Mouse (Mus musculus) stomach, embryonic 15.5 days (tissue): ENCODE data around the gene Smim24. TPM values are rescaled to one million over a fixed set of nuclear protein-coding genes. Genes with fewer than 3 reads are reported as not detected.
A peak's percentile ranks its signal among the peaks of the same experiment; 100 is the strongest.

Source experiments
- ATAC-seq: fragments of 200-750 bp; cut with Nextera tagmentation; 2 replicates; pipeline ENCODE4 v1.8.0; 2017; ENCODE audit warnings: low read depth, moderate number of reproducible peaks, moderate TSS enrichment; ENCODE audit not compliant: insufficient read depth, low FRiP score
- H3K27ac ChIP-seq: fragments of 300-500 bp; sonication (generic); 2 replicates; pipeline ENCODE4 v1.5.1; 2015; ENCODE audit warnings: mild to moderate bottlenecking, inconsistent platforms
- H3K27me3 ChIP-seq: fragments of 300-500 bp; sonication (generic); replicated peaks from 2 replicates; pipeline ENCODE4 v1.6.1; 2015; ENCODE audit warnings: inconsistent platforms
- H3K36me3 ChIP-seq: fragments of 300-500 bp; sonication (generic); 2 replicates; pipeline ENCODE4 v1.6.1; 2015; ENCODE audit warnings: inconsistent platforms
- H3K4me1 ChIP-seq: fragments of 300-500 bp; sonication (generic); 2 replicates; pipeline ENCODE4 v1.6.1; 2015; ENCODE audit warnings: inconsistent platforms
- H3K4me2 ChIP-seq: fragments of 300-500 bp; sonication (generic); 2 replicates; pipeline ENCODE4 v1.6.1; 2015; ENCODE audit warnings: mild to moderate bottlenecking, inconsistent platforms
- H3K4me3 ChIP-seq: fragments of 300-500 bp; sonication (generic); replicated peaks from 2 replicates; pipeline ENCODE4 v1.5.1; 2015; ENCODE audit warnings: inconsistent platforms
- H3K9ac ChIP-seq: fragments of 300-500 bp; sonication (generic); 2 replicates; pipeline ENCODE4 v1.6.1; 2015; ENCODE audit warnings: inconsistent platforms
- H3K9me3 ChIP-seq: fragments of 300-500 bp; sonication (generic); 2 replicates; pipeline ENCODE4 v1.6.1; 2016; ENCODE audit warnings: inconsistent platforms
- WGBS: fragments of 180-500 bp; shearing (Covaris S2); methylation state at CpG from one replicate; pipeline ENCODE4 v1.1.7; 2015; 5-methylcytosine and 5-hydroxymethylcytosine counted together
- polyA plus RNA-seq: library from polyadenylated mRNA; unstranded; fragments of >200 nt; fragmentation: Nextera tagmentation; extraction: Ambion mirVana; gene quantifications from 2 replicates; pipeline ENCODE4 v1.2.1, GENCODE M21; 2015

The Smim24 gene
- polyA plus RNA-seq, 1 experiment from 2014 or later = 59.5 TPM

DNA sequence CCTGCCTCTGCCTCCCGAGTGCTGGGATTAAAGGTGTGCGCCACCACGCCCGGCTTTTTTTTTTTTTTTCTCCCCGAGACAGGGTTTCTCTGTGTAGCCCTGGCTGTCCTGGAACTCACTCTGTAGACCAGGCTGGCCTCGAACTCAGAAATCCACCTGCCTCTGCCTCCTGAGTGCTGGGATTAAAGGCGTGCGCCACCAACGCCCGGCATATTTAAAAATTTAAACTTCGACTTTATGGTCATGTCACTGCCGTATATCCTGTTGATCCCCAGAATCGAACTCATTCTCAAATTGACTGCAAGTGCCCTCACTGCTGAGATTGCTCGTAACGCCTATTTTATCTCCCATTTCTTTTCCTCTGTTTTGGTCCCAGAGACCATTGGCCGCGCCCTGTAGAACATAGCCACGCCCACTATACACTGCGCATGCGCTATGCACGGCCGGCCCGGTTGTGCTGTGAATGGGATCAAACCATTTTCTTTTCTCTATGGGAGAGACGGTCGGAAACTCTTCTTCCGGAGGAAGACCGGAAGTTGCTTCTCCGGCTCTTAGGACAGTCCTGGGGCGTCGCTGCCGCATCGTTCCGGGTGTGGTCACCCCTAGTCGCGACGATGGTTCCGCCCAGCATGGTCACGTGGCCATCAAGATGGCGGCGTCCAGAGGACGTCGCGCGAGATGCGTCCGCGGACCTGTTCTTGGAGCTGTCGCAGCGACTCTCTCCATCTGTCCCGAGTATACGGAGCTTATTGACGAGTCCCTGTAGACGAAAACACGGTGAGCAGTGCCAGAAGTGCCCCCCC is 8.8 kb upstream of the Smim24 start, which contains the start of the genes Dohh and Gm48551:
Dohh (plus strand) TSS at position 627 of the 803 bp plus-strand sequence.
Gm48551 (plus strand) TSS at position 665 of the 803 bp plus-strand sequence.
- Histone ChIP-seq H3K36me3 (peaks cover 27% of the 10 kb centered on the region; the same call in 1 of the 2 replicates), H3K4me3 (peak within 1 kb of the TSS; percentile 73), H3K4me1 (peaks cover 9% of the 10 kb centered on the region), H3K27ac (peak within 1 kb of the TSS; percentile 68), H3K4me2 (peak within 1 kb of the TSS; percentile 79), H3K27me3 (no peaks in the 10 kb centered on the region), H3K9ac (peak within 1 kb of the TSS; percentile 59), H3K9me3 (no peaks in the 10 kb centered on the region)
- peak; percentile 91 for ATAC-seq
- WGBS = 7% methylated on average over 54 of the region's 54 CpGs

GRCm38 (mm10) chr10:81384605-81384982 is 8.3 kb upstream of the Smim24 start:
- Histone ChIP-seq H3K27me3 (no peaks in the 10 kb centered on the region), H3K9ac (peak overlapping the region; percentile 59), H3K4me3 (peak overlapping the region; percentile 73), H3K27ac (peak overlapping the region; percentile 68), H3K4me1 (peaks cover 9% of the 10 kb centered on the region), H3K9me3 (no peaks in the 10 kb centered on the region), H3K4me2 (peak overlapping the region; percentile 79), H3K36me3 (peaks cover 27% of the 10 kb centered on the region; the same call in 1 of the 2 replicates)
- WGBS = under 1% methylated on average over 19 of the region's 19 CpGs
- 0 out of 2 replicates have a peak, but pooled peaks have one; percentile 0 for ATAC-seq

DNA sequence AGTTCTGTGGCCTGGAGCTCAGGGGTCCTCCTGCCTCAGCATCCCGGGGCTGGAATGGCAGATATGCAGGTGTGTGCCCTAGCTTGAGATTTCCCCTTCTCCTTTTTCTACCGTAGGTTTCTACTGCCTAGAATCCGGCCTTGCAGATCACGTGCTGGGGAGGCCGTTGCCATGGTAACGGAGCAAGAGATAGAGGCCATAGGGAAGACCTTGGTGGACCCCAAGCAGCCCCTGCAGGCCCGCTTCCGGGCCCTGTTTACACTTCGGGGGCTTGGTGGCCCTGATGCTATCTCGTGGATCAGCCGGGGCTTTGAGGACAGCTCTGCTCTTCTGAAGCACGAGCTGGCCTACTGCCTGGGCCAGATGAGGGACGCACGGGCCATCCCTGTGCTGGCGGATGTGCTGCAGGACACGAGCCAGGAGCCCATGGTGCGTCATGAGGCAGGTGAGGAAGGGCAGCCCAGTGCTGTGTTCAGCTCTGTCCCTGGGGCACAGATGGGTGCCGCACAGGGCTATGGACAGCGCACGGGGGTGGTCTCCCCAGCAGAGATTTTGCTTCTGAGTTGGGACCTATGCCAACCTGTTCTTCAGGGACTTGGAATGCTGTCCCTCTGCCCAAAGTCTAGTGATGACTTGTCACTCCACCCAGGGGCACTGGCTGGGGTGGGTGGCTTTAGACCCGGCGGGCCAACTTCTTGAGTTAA is 7.1 kb upstream of the Smim24 start:
- Histone ChIP-seq H3K9ac (no peak overlapping the region), H3K36me3 (peaks cover 27% of the 10 kb centered on the region; the same call in 1 of the 2 replicates), H3K9me3 (no peaks in the 10 kb centered on the region), H3K4me2 (peak overlapping the region; percentile 79), H3K27ac (no peak overlapping the region), H3K27me3 (no peaks in the 10 kb centered on the region), H3K4me1 (peaks cover 15% of the 10 kb centered on the region), H3K4me3 (peak overlapping the region; percentile 73)
- WGBS = 67% methylated on average over 22 of the region's 22 CpGs
- no peak for ATAC-seq

- no peak overlapping the region for H3K27ac ChIP-seq
- H3K27me3 ChIP-seq = no peaks in the 10 kb centered on the region
- H3K9me3 ChIP-seq = no peaks in the 10 kb centered on the region
- H3K4me2 ChIP-seq = no peak overlapping the region
- ATAC-seq = no peak
- peaks cover 27% of the 10 kb centered on the region; the same call in 1 of the 2 replicates for H3K36me3 ChIP-seq
- 94% methylated on average over 20 of the region's 20 CpGs for WGBS
- no peak overlapping the region for H3K4me3 ChIP-seq
- peaks cover 20% of the 10 kb centered on the region for H3K4me1 ChIP-seq
- no peak overlapping the region for H3K9ac ChIP-seq
Measured at GRCm38 (mm10) chr10:81387716-81388115, 5.1 kb upstream of the Smim24 start.

GRCm38 (mm10) chr10:81388505-81389055 is 4.3 kb upstream of the Smim24 start, which contains the start of gene Gm48552:
Gene Gm48552 (plus strand): TSS chr10:81389005.
- Histone ChIP-seq H3K36me3 (peaks cover 27% of the 10 kb centered on the region; the same call in 1 of the 2 replicates), H3K4me1 (peaks cover 28% of the 10 kb centered on the region), H3K27me3 (no peaks in the 10 kb centered on the region), H3K9ac (no peak within 1 kb of the TSS), H3K9me3 (no peaks in the 10 kb centered on the region), H3K4me2 (no peak within 1 kb of the TSS), H3K4me3 (no peak within 1 kb of the TSS), H3K27ac (no peak within 1 kb of the TSS)
- ATAC-seq = no peak
- 55% methylated on average over 5 of the region's 5 CpGs for WGBS

- Histone ChIP-seq H3K4me3 (no peak overlapping the region), H3K9ac (no peak overlapping the region), H3K4me1 (peaks cover 32% of the 10 kb centered on the region), H3K36me3 (peaks cover 27% of the 10 kb centered on the region; the same call in 1 of the 2 replicates), H3K9me3 (no peaks in the 10 kb centered on the region), H3K4me2 (no peak overlapping the region), H3K27ac (no peak overlapping the region), H3K27me3 (no peaks in the 10 kb centered on the region)
- WGBS = 51% methylated on average over 3 of the region's 3 CpGs
- ATAC-seq = no peak
Measured at GRCm38 (mm10) chr10:81389373-81389772, 3.5 kb upstream of the Smim24 start.

DNA sequence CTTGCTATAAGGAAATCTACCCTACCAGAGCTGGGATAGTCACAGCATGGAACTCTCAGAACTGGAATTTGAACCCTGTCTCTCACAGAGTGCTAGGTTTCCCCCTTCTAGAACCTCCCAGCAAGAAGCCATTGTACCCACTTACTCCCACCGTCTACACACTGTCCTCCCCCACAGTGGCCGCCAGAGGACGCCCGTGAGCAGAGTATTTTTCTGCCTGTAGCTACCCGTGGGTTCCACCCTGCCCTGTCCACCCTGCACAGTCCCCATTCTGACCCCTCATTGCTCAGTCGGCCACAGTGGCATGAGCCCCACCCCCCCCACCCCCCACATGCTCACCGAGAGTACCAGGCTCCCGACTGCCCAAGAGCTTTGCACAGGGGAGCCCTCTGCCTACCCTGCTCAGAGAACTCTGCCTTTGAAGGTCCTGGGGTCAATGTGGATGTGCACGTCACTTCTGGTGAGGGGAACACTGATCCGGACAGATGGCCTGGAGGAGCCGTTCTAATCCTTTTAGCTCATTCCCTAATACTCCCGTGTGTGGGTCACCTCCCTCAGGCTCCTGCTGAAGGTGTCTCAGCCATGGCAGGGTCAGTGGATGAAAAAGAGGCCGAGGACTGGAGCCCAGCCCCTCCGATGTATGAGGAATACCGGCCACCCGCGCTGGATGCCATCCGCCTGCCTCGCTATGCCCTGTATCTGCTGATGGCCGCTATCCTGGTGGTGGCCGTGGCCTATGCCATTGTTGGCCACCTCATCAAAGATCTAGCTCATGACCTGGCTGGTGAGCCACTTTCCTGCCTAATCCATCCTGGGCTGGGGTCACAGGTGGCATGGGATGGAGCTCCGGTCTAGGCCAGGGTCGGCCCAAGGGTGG is 2.8 kb upstream of the Smim24 start:
- peaks cover 27% of the 10 kb centered on the region; the same call in 1 of the 2 replicates for H3K36me3 ChIP-seq
- H3K4me2 ChIP-seq = no peak overlapping the region
- ATAC-seq = no peak
- H3K9ac ChIP-seq = no peak overlapping the region
- no peaks in the 10 kb centered on the region for H3K27me3 ChIP-seq
- H3K9me3 ChIP-seq = no peaks in the 10 kb centered on the region
- no peak overlapping the region for H3K4me3 ChIP-seq
- H3K27ac ChIP-seq = no peak overlapping the region
- H3K4me1 ChIP-seq = peaks cover 32% of the 10 kb centered on the region
- WGBS = 58% methylated on average over 23 of the region's 23 CpGs

GRCm38 (mm10) chr10:81390678-81390965 is 2.2 kb upstream of the Smim24 start:
- Histone ChIP-seq H3K27ac (no peak overlapping the region), H3K4me2 (no peak overlapping the region), H3K27me3 (no peaks in the 10 kb centered on the region), H3K9me3 (no peaks in the 10 kb centered on the region), H3K4me3 (no peak overlapping the region), H3K36me3 (peaks cover 27% of the 10 kb centered on the region; the same call in 1 of the 2 replicates), H3K9ac (no peak overlapping the region), H3K4me1 (peaks cover 26% of the 10 kb centered on the region)
- 82% methylated on average over 13 of the region's 13 CpGs for WGBS
- ATAC-seq = no peak

DNA sequence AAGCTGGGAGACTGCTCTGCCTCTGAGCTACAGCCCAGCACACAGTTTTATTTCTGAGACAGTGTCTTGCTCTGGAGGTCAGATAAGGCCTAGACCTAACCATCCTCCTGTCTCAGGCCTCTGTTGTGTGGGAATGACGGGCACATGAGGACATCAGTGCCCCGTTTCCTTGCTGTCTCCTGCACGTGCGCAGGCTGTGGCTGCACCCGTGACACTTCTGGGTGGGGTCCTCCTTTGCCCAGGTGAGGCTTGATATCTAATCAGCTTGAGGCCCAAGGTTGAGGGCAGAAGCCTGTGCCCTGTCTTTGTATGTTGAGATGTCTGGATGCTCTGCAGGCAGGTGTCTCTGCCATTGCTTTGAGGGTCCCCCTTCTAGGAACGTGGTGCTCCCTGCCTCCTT is 581 bp upstream of the Smim24 start:
- Histone ChIP-seq H3K9ac (no peak overlapping the region), H3K4me2 (peak overlapping the region; percentile 61), H3K27ac (peak overlapping the region; percentile 54; the same call in 1 of the 2 replicates), H3K4me3 (no peak overlapping the region), H3K27me3 (no peaks in the 10 kb centered on the region), H3K36me3 (0 out of 2 replicates have a peak, but pooled peaks cover 12% of the 10 kb centered on the region), H3K9me3 (no peaks in the 10 kb centered on the region), H3K4me1 (peaks cover 23% of the 10 kb centered on the region)
- no peak for ATAC-seq
- WGBS = 62% methylated on average over 6 of the region's 6 CpGs

DNA sequence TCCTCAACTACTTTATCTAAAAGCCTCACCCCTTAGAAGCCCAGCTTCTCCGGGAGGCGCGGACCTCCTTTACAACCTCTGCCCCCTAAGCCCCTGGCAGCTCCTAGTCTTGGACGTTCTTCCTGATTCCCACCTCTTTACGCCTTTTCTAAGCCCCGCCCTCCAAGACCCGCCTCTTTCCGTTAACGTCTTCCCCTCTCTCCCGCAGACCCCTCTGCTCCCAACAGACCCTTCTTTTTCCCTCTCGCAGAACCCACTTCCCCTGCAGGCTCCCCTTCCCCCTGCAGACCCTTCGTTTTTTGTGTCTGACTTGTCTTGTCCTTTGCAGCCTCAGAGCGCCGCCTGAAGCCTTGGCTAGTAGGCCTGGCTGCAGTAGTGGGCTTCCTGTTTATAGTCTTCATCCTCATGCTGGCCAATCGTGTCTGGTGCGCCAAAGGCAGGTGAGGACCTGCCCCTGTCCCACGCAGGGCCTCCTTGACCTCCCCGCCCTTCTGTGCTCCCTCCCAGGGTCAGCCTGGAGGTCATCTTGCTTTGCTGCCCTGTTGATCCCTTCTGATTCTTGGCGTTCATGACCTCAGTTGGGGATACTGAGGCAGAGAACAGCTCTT is 709 bp downstream of the Smim24 start:
- Histone ChIP-seq H3K27ac (peak overlapping the region; percentile 76; the same call in 1 of the 2 replicates), H3K27me3 (no peaks in the 10 kb centered on the region), H3K9ac (peak overlapping the region; percentile 29; the same call in 1 of the 2 replicates), H3K9me3 (no peaks in the 10 kb centered on the region), H3K4me3 (peak overlapping the region; percentile 36), H3K36me3 (peaks cover under 1% of the 10 kb centered on the region; the same call in 1 of the 2 replicates), H3K4me1 (peaks cover 23% of the 10 kb centered on the region), H3K4me2 (peak overlapping the region; percentile 61)
- no peak for ATAC-seq
- WGBS = 3% methylated on average over 19 of the region's 19 CpGs

- 12% methylated on average over 5 of the region's 5 CpGs for WGBS
- H3K36me3 ChIP-seq = peaks cover 4% of the 10 kb centered on the region; the same call in 1 of the 2 replicates
- ATAC-seq = no peak
- H3K4me3 ChIP-seq = no peak overlapping the region
- H3K27me3 ChIP-seq = no peaks in the 10 kb centered on the region
- H3K4me2 ChIP-seq = no peak overlapping the region
- peaks cover 17% of the 10 kb centered on the region for H3K4me1 ChIP-seq
- H3K9me3 ChIP-seq = no peaks in the 10 kb centered on the region
- no peak overlapping the region for H3K9ac ChIP-seq
- H3K27ac ChIP-seq = no peak overlapping the region
Measured at GRCm38 (mm10) chr10:81395127-81395526, 2.3 kb downstream of the Smim24 start.
